Mouse (Mus musculus) embryonic fibroblast, embryonic 13.5 days (primary cell): ENCODE results near the gene Hspb1. TPM values are rescaled to one million over a fixed set of nuclear protein-coding genes. Genes with fewer than 3 reads are reported as not detected.
A peak's percentile ranks its signal among the peaks of the same experiment; 100 is the strongest.

Experiments
- H3K27ac ChIP-seq: 2 replicates; pipeline ENCODE4 v1.5.1; 2012; ENCODE audit warnings: low read length, control low read depth, inconsistent platforms; ENCODE audit not compliant: insufficient read depth
- H3K4me1 ChIP-seq: 2 replicates; pipeline ENCODE4 v1.6.1; 2011; ENCODE audit warnings: low read length; ENCODE audit not compliant: control insufficient read depth, insufficient read depth
- H3K4me3 ChIP-seq: 2 replicates; pipeline ENCODE4 v1.5.1; 2011; ENCODE audit warnings: mild to moderate bottlenecking, control low read depth, low read length; ENCODE audit not compliant: insufficient read depth
- CTCF ChIP-seq: IDR thresholded peaks from 2 replicates; pipeline ENCODE4 v1.5.1; 2011; ENCODE audit warnings: mild to moderate bottlenecking, control low read depth, low read length, moderate library complexity, borderline replicate concordance; ENCODE audit not compliant: insufficient read depth
- POLR2A ChIP-seq: IDR thresholded peaks from 2 replicates; pipeline ENCODE4 v1.6.1; 2011; ENCODE audit warnings: low read depth, mild to moderate bottlenecking, control low read depth, low read length, moderate library complexity
- polyA plus RNA-seq: library from polyadenylated mRNA; stranded (reverse); fragments of >200 nt; gene quantifications from 2 replicates; pipeline ENCODE4 v1.2.4, GENCODE M21; 2011; ENCODE audit warnings: low read depth; ENCODE audit not compliant: missing spikeins, insufficient read length

Gene Hspb1
- polyA plus RNA-seq, 1 experiment = 124 TPM

DNA sequence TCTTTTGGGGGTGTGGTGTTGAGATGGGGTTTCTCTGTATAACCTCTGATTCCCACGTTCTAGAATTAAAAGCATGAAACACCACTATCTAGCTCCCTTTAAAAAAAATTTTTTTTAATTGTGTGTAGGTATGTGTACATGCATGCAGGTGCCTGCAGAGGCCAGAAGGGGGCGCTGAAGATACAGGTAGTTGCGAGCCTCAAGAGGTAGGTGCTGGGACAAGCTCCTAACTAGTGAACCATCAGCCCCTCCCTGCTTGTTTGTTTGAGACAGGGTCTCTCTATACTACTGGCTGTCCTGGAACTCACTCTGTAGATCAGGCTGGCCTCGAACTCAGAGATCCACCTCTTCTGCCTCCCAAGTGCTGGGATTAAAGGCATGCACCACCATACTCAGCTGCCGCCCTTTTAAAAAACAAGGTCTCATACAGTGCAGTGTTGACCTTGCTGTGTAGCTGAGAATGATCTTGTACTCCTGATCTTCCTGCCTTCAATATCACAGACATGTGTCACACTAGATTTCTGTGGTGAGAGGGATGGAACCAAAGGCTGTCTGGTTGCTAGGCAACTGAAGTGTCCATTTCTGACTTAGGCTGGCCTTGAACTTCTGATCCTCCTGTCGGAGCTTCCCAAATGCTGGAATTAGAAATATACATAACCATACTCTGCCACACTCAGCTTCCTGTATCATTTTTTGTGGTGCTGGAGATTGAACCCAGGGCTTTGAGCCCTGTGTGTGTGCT lies 13.8 kb downstream of the Hspb1 start:
- no peak overlapping the region for H3K4me3 ChIP-seq
- TF ChIP-seq CTCF (0 out of 2 replicates have a peak, but pooled peaks have one; percentile 22), POLR2A (no peak)
- H3K27ac ChIP-seq = no peak overlapping the region
- H3K4me1 ChIP-seq = peaks cover 2% of the 10 kb centered on the region; the same call in 1 of the 2 replicates

DNA sequence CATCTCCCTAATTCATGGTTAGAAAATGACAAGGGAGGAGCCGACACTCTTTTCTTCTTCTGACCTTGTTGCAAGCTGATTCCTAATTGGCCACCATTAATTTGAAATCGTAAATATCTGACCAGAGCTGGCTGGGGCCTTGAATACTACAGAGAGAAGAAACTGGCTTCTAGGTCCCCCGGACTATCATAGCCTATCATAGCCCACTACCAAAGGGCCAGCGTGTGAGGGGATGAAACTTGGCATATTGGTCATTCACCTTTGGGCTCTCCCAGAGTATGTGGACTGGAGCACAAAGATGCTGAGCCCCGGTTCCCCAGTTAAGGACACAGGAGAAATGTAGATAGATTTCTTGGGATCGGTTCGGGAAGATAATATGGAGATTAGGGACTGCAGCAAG lies 15.3 kb downstream of the Hspb1 start:
- peak overlapping the region; percentile 16; the same call in 1 of the 2 replicates for H3K27ac ChIP-seq
- peaks cover 2% of the 10 kb centered on the region; the same call in 1 of the 2 replicates for H3K4me1 ChIP-seq
- H3K4me3 ChIP-seq = no peak overlapping the region
- no peak for TF ChIP-seq POLR2A
- no peak for TF ChIP-seq CTCF

DNA sequence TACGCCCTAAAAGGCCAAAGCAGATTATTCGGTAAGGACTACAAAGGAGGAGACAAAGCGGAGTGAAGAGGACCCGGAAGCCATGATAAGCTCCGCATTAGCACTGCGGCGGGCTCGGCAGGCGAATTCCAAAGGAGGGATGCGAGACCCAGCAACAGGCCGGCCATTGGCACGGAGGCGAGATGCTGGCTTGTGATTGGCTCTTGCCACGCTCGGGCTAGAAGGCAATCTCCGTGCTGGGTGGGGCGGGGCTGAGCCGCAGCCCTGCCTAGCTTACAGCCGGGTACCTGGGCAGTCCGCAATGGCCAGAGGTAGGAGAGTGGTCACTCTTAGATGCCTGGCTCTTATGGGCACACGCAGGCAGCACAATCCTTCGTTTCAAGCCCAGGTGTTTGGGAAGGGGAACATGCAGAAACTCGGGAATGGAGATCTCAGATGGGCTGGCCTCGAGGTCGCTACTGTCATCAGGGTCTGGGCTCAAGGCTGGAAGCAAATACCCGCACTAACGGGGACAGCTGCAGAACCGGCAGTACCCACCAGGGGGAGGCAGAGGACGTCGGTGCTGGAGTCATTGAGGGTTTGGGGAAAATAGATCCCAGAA lies 15.9 kb downstream of the Hspb1 start:
- Histone ChIP-seq H3K4me1 (peaks cover 2% of the 10 kb centered on the region; the same call in 1 of the 2 replicates), H3K27ac (peak overlapping the region; percentile 16; the same call in 1 of the 2 replicates), H3K4me3 (no peak overlapping the region)
- TF ChIP-seq CTCF (peak; percentile 77), POLR2A (peak; percentile 48)

DNA sequence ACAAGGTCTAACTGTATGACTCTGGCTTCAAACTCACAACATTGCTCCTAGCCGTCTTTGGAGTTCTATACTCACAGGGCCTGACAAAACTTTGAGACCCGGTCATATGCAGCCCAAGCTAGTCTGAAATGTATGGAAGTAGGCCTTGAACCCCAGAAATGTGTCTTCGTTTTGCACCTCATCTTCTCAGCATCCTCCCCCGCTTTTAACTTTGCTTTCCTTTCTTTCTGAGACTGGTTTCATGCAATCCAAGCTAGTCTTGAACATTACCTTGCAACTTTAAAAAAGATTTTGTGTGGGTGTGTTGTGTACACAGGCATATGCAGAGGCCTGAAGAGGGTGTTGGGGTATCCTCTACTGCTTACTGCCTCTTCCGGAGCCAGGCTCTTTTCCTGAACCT lies 16.5 kb downstream of the Hspb1 start:
- no peak overlapping the region for H3K4me3 ChIP-seq
- TF ChIP-seq CTCF (no peak), POLR2A (no peak)
- H3K4me1 ChIP-seq = peaks cover 2% of the 10 kb centered on the region; the same call in 1 of the 2 replicates
- no peak overlapping the region for H3K27ac ChIP-seq

DNA sequence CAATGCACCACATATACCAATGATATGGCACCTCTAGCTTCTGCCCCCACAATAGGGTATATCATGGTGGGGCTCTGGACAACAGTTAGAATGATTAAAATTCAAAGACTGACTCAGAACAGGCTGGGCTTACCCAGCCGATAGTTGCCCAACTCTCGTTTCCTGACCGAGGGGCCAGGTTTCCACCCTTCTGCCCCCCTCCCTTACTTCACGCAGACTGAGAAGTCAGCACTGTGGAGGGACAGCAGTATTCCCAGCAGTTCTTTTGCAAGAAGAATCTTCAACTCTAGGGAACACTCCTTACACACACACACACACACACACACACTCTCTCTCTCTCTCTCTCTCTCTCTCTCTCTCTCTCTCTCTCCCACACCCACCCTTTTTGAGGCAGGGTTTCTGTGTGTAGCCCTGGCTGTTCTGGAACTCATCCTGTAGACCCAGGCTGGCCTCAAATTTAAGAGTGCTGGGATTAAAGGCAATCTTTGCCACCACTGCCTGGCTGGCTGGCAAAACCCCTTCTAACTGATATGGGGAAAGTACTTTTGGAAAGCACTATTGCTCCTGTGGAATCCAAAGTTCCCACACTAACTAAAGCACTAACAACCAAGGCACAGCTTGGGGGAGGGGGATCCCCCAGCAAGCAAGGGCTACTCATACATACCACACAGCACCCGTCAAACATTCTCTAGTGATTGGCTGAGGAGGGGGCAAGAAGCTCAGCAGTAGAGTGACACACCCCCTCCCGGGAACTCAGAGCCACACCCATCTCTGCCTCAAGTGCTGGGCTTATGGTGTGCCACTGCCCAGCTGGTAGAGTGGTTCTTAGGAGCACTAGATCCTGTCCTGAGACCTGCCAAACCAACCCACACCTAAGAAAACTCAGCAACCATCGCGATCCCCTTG lies 17.9 kb downstream of the Hspb1 start:
- Histone ChIP-seq H3K4me1 (peaks cover 2% of the 10 kb centered on the region; the same call in 1 of the 2 replicates), H3K4me3 (no peak overlapping the region), H3K27ac (no peak overlapping the region)
- no peak for TF ChIP-seq CTCF
- TF ChIP-seq POLR2A = no peak

DNA sequence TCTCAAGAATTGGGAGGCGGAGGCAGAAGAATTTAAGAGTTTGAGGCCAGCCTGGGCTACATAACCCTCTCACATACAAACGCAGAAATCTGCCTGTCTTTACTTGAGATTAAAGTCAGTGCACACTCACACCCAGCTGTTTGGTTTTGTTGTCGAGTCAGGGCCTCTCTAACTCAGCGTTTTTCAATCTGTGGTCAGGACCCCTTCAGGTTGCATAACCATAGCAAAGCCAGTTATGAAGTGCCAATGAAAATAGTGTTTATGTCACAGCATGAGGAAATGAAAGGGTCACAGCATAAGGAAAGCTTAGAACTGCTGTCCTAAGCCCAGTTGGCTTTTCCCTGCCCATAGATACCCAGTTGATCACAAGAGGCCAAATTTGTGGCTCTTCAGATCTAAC lies 19.1 kb downstream of the Hspb1 start:
- no peak overlapping the region for H3K27ac ChIP-seq
- TF ChIP-seq CTCF (no peak), POLR2A (no peak)

DNA sequence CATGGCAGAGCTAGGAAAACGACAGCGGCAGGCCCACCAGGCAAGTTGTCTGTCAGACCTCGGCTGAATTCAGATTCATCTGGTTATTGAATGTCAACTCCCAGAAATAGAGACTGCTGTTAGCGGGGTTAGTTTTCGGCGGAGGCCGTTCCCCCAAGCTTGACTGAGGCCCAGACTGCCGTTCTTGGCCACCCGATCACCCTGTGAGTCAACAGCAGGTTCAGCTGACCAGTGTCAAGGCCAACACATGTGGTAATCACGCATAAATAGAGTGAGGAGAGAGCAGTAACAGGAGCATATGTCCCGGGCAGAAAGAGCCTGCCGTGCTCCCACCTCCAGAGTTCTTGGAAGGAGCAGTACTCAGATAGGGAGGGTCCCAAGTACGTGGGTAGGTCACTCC lies 19.5 kb downstream of the Hspb1 start:
- H3K4me3 ChIP-seq = no peak overlapping the region
- TF ChIP-seq CTCF (no peak), POLR2A (no peak)
- peaks cover 11% of the 10 kb centered on the region for H3K4me1 ChIP-seq
- H3K27ac ChIP-seq = no peak overlapping the region

More for the DNA sequence above, 19.1 kb downstream of the Hspb1 start:
- H3K4me3 ChIP-seq = no peak overlapping the region
- H3K4me1 ChIP-seq = peaks cover 8% of the 10 kb centered on the region

DNA sequence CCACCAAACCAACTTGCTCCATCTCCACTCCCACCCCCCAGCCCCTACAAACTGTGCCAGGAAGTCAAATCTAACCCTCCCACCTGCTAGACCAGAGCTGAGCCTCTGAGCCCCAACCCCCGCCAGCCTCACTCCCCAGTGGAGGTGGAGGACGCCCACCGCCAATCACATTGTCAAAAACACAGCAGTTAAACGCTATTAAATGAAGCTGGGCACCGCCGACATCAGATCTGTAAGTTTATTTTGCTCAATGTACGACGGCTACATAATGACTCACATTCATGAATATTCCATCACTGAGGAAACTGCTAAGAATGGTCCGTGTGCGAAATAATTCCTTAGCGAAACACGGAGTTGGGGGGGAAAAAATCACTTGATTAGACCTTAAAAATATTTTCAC lies 20.5 kb downstream of the Hspb1 start:
- TF ChIP-seq CTCF (no peak), POLR2A (no peak)
- H3K4me3 ChIP-seq = no peak overlapping the region
- H3K27ac ChIP-seq = no peak overlapping the region
- peaks cover 12% of the 10 kb centered on the region for H3K4me1 ChIP-seq

DNA sequence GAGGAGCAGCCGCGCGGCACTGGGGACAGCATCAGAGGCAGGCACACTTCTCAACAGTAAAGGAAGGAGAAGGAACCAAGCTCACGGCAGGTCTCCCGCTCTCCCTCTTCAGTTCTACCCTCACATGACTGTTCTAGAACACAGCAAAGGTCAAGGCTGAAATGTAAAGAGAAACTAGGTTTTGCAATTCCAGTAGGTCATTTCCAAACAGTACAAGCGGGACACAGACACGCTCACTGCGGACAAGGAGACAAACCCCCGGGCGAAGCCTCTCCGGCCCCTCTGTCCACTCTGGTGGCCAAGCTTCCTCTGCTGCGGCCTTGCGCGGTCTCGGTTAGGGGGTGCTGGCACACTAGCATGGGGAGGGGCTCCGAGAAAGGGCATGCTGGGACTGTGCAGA lies 21.3 kb downstream of the Hspb1 start:
- Histone ChIP-seq H3K4me3 (no peak overlapping the region), H3K4me1 (peaks cover 12% of the 10 kb centered on the region), H3K27ac (no peak overlapping the region)
- TF ChIP-seq CTCF (no peak), POLR2A (no peak)
